Mouse (Mus musculus): ENCODE data around the gene Slc9a9. TPM values are rescaled to one million over a fixed set of nuclear protein-coding genes. Genes with fewer than 3 reads are reported as not detected.

Gene Slc9a9
- polyA plus RNA-seq, 1 experiment from 2014 or later: 2.2 TPM

GRCm38 (mm10) chr9:95221310-95221709 is 551.6 kb downstream of the Slc9a9 start:
- Histone ChIP-seq H3K4me1 (replicated peaks) (no peaks in the 10 kb centered on the region), H3K27ac (no peak overlapping the region), H3K4me2 (no peak overlapping the region), H3K9ac (replicated peaks) (no peak overlapping the region), H3K4me3 (replicated peaks) (no peak overlapping the region), H3K9me3 (no peaks in the 10 kb centered on the region), H3K27me3 (no peaks in the 10 kb centered on the region), H3K36me3 (no peaks in the 10 kb centered on the region)
- no peak for ATAC-seq (ENCODE audit: insufficient number of reproducible peaks, insufficient read depth, low FRiP score, low TSS enrichment, low read depth)
- WGBS: 83% methylated on average over 5 of the region's 5 CpGs

- Histone ChIP-seq H3K27me3 (no peaks in the 10 kb centered on the region), H3K9ac (replicated peaks) (no peak overlapping the region), H3K4me1 (replicated peaks) (no peaks in the 10 kb centered on the region), H3K4me2 (no peak overlapping the region), H3K9me3 (no peaks in the 10 kb centered on the region), H3K36me3 (no peaks in the 10 kb centered on the region), H3K4me3 (replicated peaks) (no peak overlapping the region), H3K27ac (no peak overlapping the region)
- ATAC-seq (ENCODE audit: insufficient number of reproducible peaks, insufficient read depth, low FRiP score, low TSS enrichment, low read depth): no peak
- 77% methylated on average over 4 of the region's 4 CpGs for WGBS
These were observed 557.3 kb downstream of the Slc9a9 start for GRCm38 (mm10) chr9:95226986-95227385.

- H3K27me3 ChIP-seq: no peaks in the 10 kb centered on the region
- ATAC-seq (ENCODE audit: insufficient number of reproducible peaks, insufficient read depth, low FRiP score, low TSS enrichment, low read depth): no peak
- 97% methylated on average over 1 of the region's 1 CpGs for WGBS
- H3K4me3 ChIP-seq (replicated peaks): no peak overlapping the region
- H3K36me3 ChIP-seq: no peaks in the 10 kb centered on the region
- H3K4me2 ChIP-seq: no peak overlapping the region
- no peak overlapping the region for H3K27ac ChIP-seq
- H3K9ac ChIP-seq (replicated peaks): no peak overlapping the region
- H3K4me1 ChIP-seq (replicated peaks): no peaks in the 10 kb centered on the region
- H3K9me3 ChIP-seq: no peaks in the 10 kb centered on the region
These were observed 558.4 kb downstream of the Slc9a9 start for GRCm38 (mm10) chr9:95228123-95228522.

GRCm38 (mm10) chr9:95229147-95229546 is 559.4 kb downstream of the Slc9a9 start:
- Histone ChIP-seq H3K27ac (no peak overlapping the region), H3K27me3 (no peaks in the 10 kb centered on the region), H3K36me3 (no peaks in the 10 kb centered on the region), H3K4me1 (replicated peaks) (no peaks in the 10 kb centered on the region), H3K9ac (replicated peaks) (no peak overlapping the region), H3K4me3 (replicated peaks) (no peak overlapping the region), H3K4me2 (no peak overlapping the region), H3K9me3 (no peaks in the 10 kb centered on the region)
- WGBS: 92% methylated on average over 2 of the region's 2 CpGs
- ATAC-seq (ENCODE audit: insufficient number of reproducible peaks, insufficient read depth, low FRiP score, low TSS enrichment, low read depth): no peak

- Histone ChIP-seq H3K27me3 (no peaks in the 10 kb centered on the region), H3K4me3 (replicated peaks) (no peak overlapping the region), H3K4me2 (no peak overlapping the region), H3K27ac (no peak overlapping the region), H3K4me1 (replicated peaks) (no peaks in the 10 kb centered on the region), H3K36me3 (no peaks in the 10 kb centered on the region), H3K9me3 (peaks cover 7% of the 10 kb centered on the region; the same call in 1 of the 2 replicates), H3K9ac (replicated peaks) (no peak overlapping the region)
- ATAC-seq (ENCODE audit: insufficient number of reproducible peaks, insufficient read depth, low FRiP score, low TSS enrichment, low read depth): no peak
These were observed 570.2 kb downstream of the Slc9a9 start for GRCm38 (mm10) chr9:95239900-95240299.

- ATAC-seq (ENCODE audit: insufficient number of reproducible peaks, insufficient read depth, low FRiP score, low TSS enrichment, low read depth): no peak
- H3K9me3 ChIP-seq: no peaks in the 10 kb centered on the region
- no peaks in the 10 kb centered on the region for H3K27me3 ChIP-seq
- WGBS: 82% methylated on average over 2 of the region's 2 CpGs
- no peaks in the 10 kb centered on the region for H3K4me1 ChIP-seq (replicated peaks)
- no peaks in the 10 kb centered on the region for H3K36me3 ChIP-seq
- no peak overlapping the region for H3K27ac ChIP-seq
- no peak overlapping the region for H3K4me2 ChIP-seq
- no peak overlapping the region for H3K9ac ChIP-seq (replicated peaks)
- no peak overlapping the region for H3K4me3 ChIP-seq (replicated peaks)
These were observed 573.0 kb downstream of the Slc9a9 start for GRCm38 (mm10) chr9:95242628-95243195.

GRCm38 (mm10) chr9:95254162-95254561 is 584.5 kb downstream of the Slc9a9 start:
- no peak for ATAC-seq (ENCODE audit: insufficient number of reproducible peaks, insufficient read depth, low FRiP score, low TSS enrichment, low read depth)
- Histone ChIP-seq H3K4me2 (no peak overlapping the region), H3K36me3 (no peaks in the 10 kb centered on the region), H3K27ac (no peak overlapping the region), H3K9me3 (no peaks in the 10 kb centered on the region), H3K27me3 (no peaks in the 10 kb centered on the region), H3K9ac (replicated peaks) (no peak overlapping the region), H3K4me1 (replicated peaks) (no peaks in the 10 kb centered on the region), H3K4me3 (replicated peaks) (no peak overlapping the region)
- WGBS: 92% methylated on average over 4 of the region's 4 CpGs

GRCm38 (mm10) chr9:95255844-95256243 is 586.1 kb downstream of the Slc9a9 start:
- Histone ChIP-seq H3K27me3 (no peaks in the 10 kb centered on the region), H3K4me2 (no peak overlapping the region), H3K4me3 (replicated peaks) (no peak overlapping the region), H3K9me3 (no peaks in the 10 kb centered on the region), H3K27ac (no peak overlapping the region), H3K36me3 (no peaks in the 10 kb centered on the region), H3K4me1 (replicated peaks) (no peaks in the 10 kb centered on the region), H3K9ac (replicated peaks) (no peak overlapping the region)
- no peak for ATAC-seq (ENCODE audit: insufficient number of reproducible peaks, insufficient read depth, low FRiP score, low TSS enrichment, low read depth)
- WGBS: 91% methylated on average over 6 of the region's 6 CpGs

GRCm38 (mm10) chr9:95256680-95257316 is 587.1 kb downstream of the Slc9a9 start:
- Histone ChIP-seq H3K27me3 (no peaks in the 10 kb centered on the region), H3K27ac (no peak overlapping the region), H3K4me2 (no peak overlapping the region), H3K4me1 (replicated peaks) (no peaks in the 10 kb centered on the region), H3K9ac (replicated peaks) (no peak overlapping the region), H3K36me3 (no peaks in the 10 kb centered on the region), H3K9me3 (no peaks in the 10 kb centered on the region), H3K4me3 (replicated peaks) (no peak overlapping the region)
- WGBS: 73% methylated on average over 21 of the region's 21 CpGs
- no peak for ATAC-seq (ENCODE audit: insufficient number of reproducible peaks, insufficient read depth, low FRiP score, low TSS enrichment, low read depth)

- Histone ChIP-seq H3K27ac (no peak overlapping the region), H3K27me3 (no peaks in the 10 kb centered on the region), H3K4me3 (replicated peaks) (no peak overlapping the region), H3K36me3 (no peaks in the 10 kb centered on the region), H3K9ac (replicated peaks) (no peak overlapping the region), H3K4me2 (no peak overlapping the region), H3K9me3 (no peaks in the 10 kb centered on the region), H3K4me1 (replicated peaks) (peaks cover 4% of the 10 kb centered on the region)
- 60% methylated on average over 3 of the region's 3 CpGs for WGBS
- no peak for ATAC-seq (ENCODE audit: insufficient number of reproducible peaks, insufficient read depth, low FRiP score, low TSS enrichment, low read depth)
These were observed 593.1 kb downstream of the Slc9a9 start for GRCm38 (mm10) chr9:95262851-95263250.

GRCm38 (mm10) chr9:95263867-95264509 is 594.3 kb downstream of the Slc9a9 start:
- no peak overlapping the region for H3K9ac ChIP-seq (replicated peaks)
- no peak overlapping the region for H3K4me3 ChIP-seq (replicated peaks)
- ATAC-seq (ENCODE audit: insufficient number of reproducible peaks, insufficient read depth, low FRiP score, low TSS enrichment, low read depth): no peak
- H3K4me2 ChIP-seq: no peak overlapping the region
- H3K27me3 ChIP-seq: no peaks in the 10 kb centered on the region
- peaks cover 4% of the 10 kb centered on the region for H3K4me1 ChIP-seq (replicated peaks)
- no peaks in the 10 kb centered on the region for H3K36me3 ChIP-seq
- peaks cover 3% of the 10 kb centered on the region; the same call in 1 of the 2 replicates for H3K9me3 ChIP-seq
- no peak overlapping the region for H3K27ac ChIP-seq
- 77% methylated on average over 9 of the region's 9 CpGs for WGBS

All from limb, embryonic 12.5 days (tissue).